Mouse (Mus musculus) lung, postnatal 0 days (tissue): ENCODE measurements at regions not wholly inside any gene's neighbourhood (a gene's known extent, or its start where the extent isn't known, plus 50 kb on each side); places are given as distances from the start of the nearest gene placed in this dataset.

Experiments
- ATAC-seq: fragments of 200-750 bp; cut with Nextera tagmentation; 2 replicates; pipeline ENCODE4 v1.8.0; 2017; ENCODE audit warnings: moderate library complexity
- DNase-seq: peaks from one replicate; pipeline ENCODE4 v3.0.0-alpha.2; 2016; ENCODE audit warnings: low spot score
- H3K27ac ChIP-seq: fragments of 300-500 bp; sonication (generic); 2 replicates; pipeline ENCODE4 v1.5.1; 2014; ENCODE audit warnings: antibody characterized with exemption, mild to moderate bottlenecking, low read length, mixed read lengths
- H3K27me3 ChIP-seq: fragments of 300-500 bp; sonication (generic); replicated peaks from 2 replicates; pipeline ENCODE4 v1.6.1; 2014; ENCODE audit warnings: low read length, mixed read lengths; ENCODE audit not compliant: insufficient read depth
- H3K36me3 ChIP-seq: fragments of 300-500 bp; sonication (generic); 2 replicates; pipeline ENCODE4 v1.6.1; 2014; ENCODE audit warnings: low read length, mixed read lengths; ENCODE audit not compliant: insufficient read depth
- H3K4me1 ChIP-seq: fragments of 300-500 bp; sonication (generic); 2 replicates; pipeline ENCODE4 v1.6.1; 2014; ENCODE audit warnings: antibody characterized with exemption, low read depth, low read length, mixed read lengths; ENCODE audit not compliant: insufficient read depth
- H3K4me2 ChIP-seq: fragments of 300-500 bp; sonication (generic); replicated peaks from 2 replicates; pipeline ENCODE4 v1.6.1; 2014; ENCODE audit warnings: low read depth, mild to moderate bottlenecking, low read length, moderate library complexity, mixed read lengths
- H3K4me3 ChIP-seq: fragments of 300-500 bp; sonication (generic); 2 replicates; pipeline ENCODE4 v1.5.1; 2014; ENCODE audit warnings: low read depth, low read length
- H3K9ac ChIP-seq: fragments of 300-500 bp; sonication (generic); replicated peaks from 2 replicates; pipeline ENCODE4 v1.6.1; 2014; ENCODE audit warnings: low read depth, mild to moderate bottlenecking
- H3K9me3 ChIP-seq: fragments of 300-500 bp; sonication (generic); 2 replicates; pipeline ENCODE4 v1.6.1; 2016; ENCODE audit warnings: low read length, mixed read lengths
- CTCF ChIP-seq: IDR thresholded peaks from 2 replicates; pipeline ENCODE4 v1.5.1; 2016; ENCODE audit warnings: antibody characterized with exemption, mild to moderate bottlenecking
- EP300 ChIP-seq: IDR thresholded peaks from 2 replicates; pipeline ENCODE4 v1.6.1; 2016; ENCODE audit warnings: antibody characterized with exemption, mild to moderate bottlenecking, control low read depth
- whole genome bisulfite sequencing: fragments of 180-500 bp; shearing (Covaris S2); extraction: QIAGEN DNeasy Blood & Tissue Kit; methylation state at CpG from one replicate; pipeline ENCODE4 v1.1.7; 2014; 5-methylcytosine and 5-hydroxymethylcytosine counted together

GRCm38 (mm10) chr9:72195348-72195747, 79.3 kb upstream of the Zfp280d start:
- 20% methylated on average over 3 of the region's 3 CpGs for WGBS
- no peak overlapping the region for H3K4me2 ChIP-seq
- ATAC-seq (no peak), DNase-seq (no peak)
- H3K9me3 ChIP-seq = no peaks in the 10 kb centered on the region
- H3K9ac ChIP-seq = no peak overlapping the region
- TF ChIP-seq CTCF (no peak), EP300 (no peak)
- no peaks in the 10 kb centered on the region for H3K36me3 ChIP-seq
- no peaks in the 10 kb centered on the region; the same call in 1 of the 2 replicates for H3K4me1 ChIP-seq
- no peak overlapping the region for H3K4me3 ChIP-seq
- no peaks in the 10 kb centered on the region for H3K27me3 ChIP-seq
- H3K27ac ChIP-seq = no peak overlapping the region

- ATAC-seq = peak; percentile 46; the same call in 1 of the 2 replicates
- no peaks in the 10 kb centered on the region for H3K9me3 ChIP-seq
- H3K27me3 ChIP-seq = no peaks in the 10 kb centered on the region
- no peaks in the 10 kb centered on the region for H3K36me3 ChIP-seq
- peak; percentile 40 for DNase-seq
- H3K4me1 ChIP-seq = no peaks in the 10 kb centered on the region; the same call in 1 of the 2 replicates
- WGBS = 67% methylated on average over 10 of the region's 10 CpGs
- H3K4me3 ChIP-seq = no peak overlapping the region
- no peak overlapping the region for H3K9ac ChIP-seq
- TF ChIP-seq EP300 (no peak), CTCF (no peak)
- no peak overlapping the region for H3K27ac ChIP-seq
- no peak overlapping the region for H3K4me2 ChIP-seq
Measured at GRCm38 (mm10) chr9:72196626-72197330, 77.9 kb upstream of the Zfp280d start.

GRCm38 (mm10) chr9:72197331-72197732, 77.3 kb upstream of the Zfp280d start:
- 67% methylated on average over 11 of the region's 11 CpGs for WGBS
- Histone ChIP-seq H3K4me3 (no peak overlapping the region), H3K9me3 (no peaks in the 10 kb centered on the region), H3K9ac (no peak overlapping the region), H3K4me2 (no peak overlapping the region), H3K27ac (no peak overlapping the region), H3K4me1 (no peaks in the 10 kb centered on the region), H3K27me3 (no peaks in the 10 kb centered on the region), H3K36me3 (no peaks in the 10 kb centered on the region)
- ATAC-seq (no peak), DNase-seq (no peak)
- TF ChIP-seq CTCF = no peak
- TF ChIP-seq EP300 = no peak

GRCm38 (mm10) chr9:72198976-72199375, 75.7 kb upstream of the Zfp280d start:
- no peak for TF ChIP-seq EP300
- no peak for TF ChIP-seq CTCF

GRCm38 (mm10) chr9:72204357-72204905, 70.2 kb upstream of the Zfp280d start:
- WGBS = 92% methylated on average over 2 of the region's 2 CpGs
- Histone ChIP-seq H3K4me1 (no peaks in the 10 kb centered on the region), H3K27ac (no peak overlapping the region), H3K36me3 (no peaks in the 10 kb centered on the region), H3K27me3 (no peaks in the 10 kb centered on the region), H3K9me3 (no peaks in the 10 kb centered on the region), H3K9ac (no peak overlapping the region), H3K4me3 (no peak overlapping the region), H3K4me2 (no peak overlapping the region)
- no peak for TF ChIP-seq EP300
- no peak for TF ChIP-seq CTCF
- DNase-seq (no peak), ATAC-seq (no peak)

More at GRCm38 (mm10) chr9:72198976-72199375, 75.7 kb upstream of the Zfp280d start:
- H3K36me3 ChIP-seq = no peaks in the 10 kb centered on the region
- H3K4me2 ChIP-seq = no peak overlapping the region
- H3K27ac ChIP-seq = no peak overlapping the region
- no peak overlapping the region for H3K4me3 ChIP-seq
- H3K4me1 ChIP-seq = no peaks in the 10 kb centered on the region
- ATAC-seq (no peak), DNase-seq (no peak)
- H3K9me3 ChIP-seq = no peaks in the 10 kb centered on the region
- H3K9ac ChIP-seq = no peak overlapping the region
- 96% methylated on average over 5 of the region's 5 CpGs for WGBS
- H3K27me3 ChIP-seq = no peaks in the 10 kb centered on the region

- Histone ChIP-seq H3K27ac (no peak overlapping the region), H3K36me3 (no peaks in the 10 kb centered on the region), H3K4me1 (no peaks in the 10 kb centered on the region), H3K27me3 (no peaks in the 10 kb centered on the region), H3K9me3 (no peaks in the 10 kb centered on the region), H3K4me2 (no peak overlapping the region), H3K9ac (no peak overlapping the region), H3K4me3 (no peak overlapping the region)
- WGBS = 84% methylated on average over 7 of the region's 7 CpGs
- ATAC-seq (no peak), DNase-seq (no peak)
- TF ChIP-seq CTCF (no peak), EP300 (no peak)
Measured at GRCm38 (mm10) chr9:72205815-72206214, 68.8 kb upstream of the Zfp280d start.
